Mouse (Mus musculus): Measurements from ENCODE around the gene Phb.

DNA sequence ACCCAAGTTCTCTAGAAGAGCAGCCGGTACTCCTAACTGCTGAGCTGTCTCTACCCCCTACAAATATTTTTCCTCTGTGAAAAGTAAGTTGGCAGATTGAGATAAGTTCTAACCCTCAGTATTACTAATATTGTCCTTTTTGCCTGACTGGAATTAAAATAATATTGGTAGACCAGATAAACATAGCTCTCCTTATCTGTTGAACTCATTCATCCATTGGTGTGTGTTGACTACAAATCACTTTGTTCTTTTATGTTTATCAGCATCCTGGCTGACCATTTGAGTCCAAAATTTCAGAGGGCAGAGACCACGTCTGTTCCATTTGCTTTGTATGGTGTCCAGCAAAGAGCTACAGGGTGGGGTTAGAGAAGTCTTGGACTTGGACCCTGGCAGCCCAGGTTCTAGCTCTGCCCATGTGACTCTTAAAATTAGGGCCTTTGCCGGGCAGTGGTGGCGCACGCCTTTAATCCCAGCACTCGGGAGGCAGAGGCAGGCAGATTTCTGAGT is 42.8 kb downstream of the Phb start:
- no peak for TF ChIP-seq POLR2A (IDR thresholded peaks at IDR 0.05; ENCODE audit: insufficient read depth, low read length)
- TF ChIP-seq CTCF (IDR thresholded peaks at IDR 0.05; ENCODE audit: low read depth, low read length), result no peak
- TF ChIP-seq EP300 (IDR thresholded peaks at IDR 0.05; ENCODE audit: insufficient read depth, low read depth, low read length), result no peak

All from ES-Bruce4 (cell line).